Mouse (Mus musculus) myocyte (in vitro differentiated cells): Measurements from ENCODE around the gene Fam98a.

ENCODE experiments used
- MYOD1 ChIP-seq, 3 experiments: IDR thresholded peaks; one replicate each; pipeline ENCODE4 v1.6.1; 2011; ENCODE audit warnings: control low read depth in 2 of 3, low read depth in 2 of 3, mild to moderate bottlenecking in 2 of 3, moderate library complexity in 1 of 3; ENCODE audit not compliant: insufficient read length in 2 of 3, control insufficient read depth in 1 of 3
- MYOG ChIP-seq, 3 experiments: IDR thresholded peaks; one replicate each; pipeline ENCODE4 v1.6.1; 2011; ENCODE audit warnings: control low read depth in 2 of 3, low read depth in 2 of 3, mild to moderate bottlenecking in 2 of 3; ENCODE audit not compliant: insufficient read length in 2 of 3, control insufficient read depth in 1 of 3, insufficient read depth in 1 of 3

GRCm38 (mm10) chr17:75516591-75516990 is 35.2 kb downstream of the Fam98a start:
- no peak for TF ChIP-seq MYOD1 (IDR thresholded peaks at IDR 0.05; ENCODE audit: control insufficient read depth in 1 of 3, insufficient read length in 2 of 3, low read depth in 2 of 3)
- TF ChIP-seq MYOG (IDR thresholded peaks at IDR 0.05; ENCODE audit: control insufficient read depth in 1 of 3, insufficient read depth in 1 of 3, insufficient read length in 2 of 3, low read depth in 2 of 3), result no peak
